Mouse (Mus musculus) activated CD4-positive, CD25-positive, alpha-beta regulatory T cell, adult 4 months (primary cell): ENCODE measurements around the gene Pde4d. TPM values are rescaled to one million over a fixed set of nuclear protein-coding genes. Genes with fewer than 3 reads are reported as not detected.

Experiments
- ATAC-seq: one replicate; pipeline ENCODE4 v1.8.0; 2017
- polyA plus RNA-seq, 2 experiments: library from polyadenylated mRNA; unstranded; fragments of 100-300 nt; shearing (Covaris generic); gene quantifications; one replicate each; pipeline ENCODE4 v1.2.1; 2017

Gene Pde4d
- polyA plus RNA-seq, 2 experiments from 2014 or later = 7.3 to 7.6 TPM

GRCm38 (mm10) chr13:109592192-109592797 is 1142.5 kb downstream of the Pde4d start:
- no peak for ATAC-seq

GRCm38 (mm10) chr13:109599711-109600110 is 1150.0 kb downstream of the Pde4d start:
- ATAC-seq = no peak

GRCm38 (mm10) chr13:109604017-109604416 is 1154.3 kb downstream of the Pde4d start:
- ATAC-seq = no peak

GRCm38 (mm10) chr13:109605140-109605539 is 1155.4 kb downstream of the Pde4d start:
- ATAC-seq = no peak

GRCm38 (mm10) chr13:109609106-109609804 is 1159.5 kb downstream of the Pde4d start:
- ATAC-seq = no peak

GRCm38 (mm10) chr13:109609805-109610187 is 1160.0 kb downstream of the Pde4d start:
- ATAC-seq = no peak

- no peak for ATAC-seq
These were observed 1161.0 kb downstream of the Pde4d start for GRCm38 (mm10) chr13:109610772-109611171.

- no peak for ATAC-seq
These were observed 1165.6 kb downstream of the Pde4d start for GRCm38 (mm10) chr13:109615213-109615784.

- ATAC-seq = no peak
These were observed 1166.1 kb downstream of the Pde4d start for GRCm38 (mm10) chr13:109615785-109616281.

GRCm38 (mm10) chr13:109619158-109619657 is 1169.5 kb downstream of the Pde4d start:
- ATAC-seq = no peak

- no peak for ATAC-seq
These were observed 1172.5 kb downstream of the Pde4d start for GRCm38 (mm10) chr13:109622207-109622606.

- no peak for ATAC-seq
These were observed 1173.5 kb downstream of the Pde4d start for GRCm38 (mm10) chr13:109623201-109623600.

- no peak for ATAC-seq
These were observed 1175.1 kb downstream of the Pde4d start for GRCm38 (mm10) chr13:109624772-109625349.

- no peak for ATAC-seq
These were observed 1175.8 kb downstream of the Pde4d start for GRCm38 (mm10) chr13:109625466-109626129.

GRCm38 (mm10) chr13:109627265-109627664 is 1177.5 kb downstream of the Pde4d start:
- ATAC-seq = no peak

GRCm38 (mm10) chr13:109628606-109629005 is 1178.9 kb downstream of the Pde4d start:
- ATAC-seq = no peak

- no peak for ATAC-seq
These were observed 1179.5 kb downstream of the Pde4d start for GRCm38 (mm10) chr13:109629216-109629615.

GRCm38 (mm10) chr13:109631399-109632026 is 1181.8 kb downstream of the Pde4d start:
- ATAC-seq = no peak

- no peak for ATAC-seq
These were observed 1182.8 kb downstream of the Pde4d start for GRCm38 (mm10) chr13:109632387-109633036.

- ATAC-seq = no peak
These were observed 1183.3 kb downstream of the Pde4d start for GRCm38 (mm10) chr13:109633037-109633418.

- no peak for ATAC-seq
These were observed 1186.3 kb downstream of the Pde4d start for GRCm38 (mm10) chr13:109635901-109636520.
